ENCODE assay signal across 8 mouse cellular contexts in genomic region chr15:97839991-97840455, GRCm38 (mm10). TPM values are rescaled to one million over a fixed set of nuclear protein-coding genes. Genes with fewer than 3 reads are reported as not detected.
DNase-seq lines count a peak whose midpoint lies in the region; ATAC-seq and TF ChIP-seq lines count a peak whose summit lies in the region.

No protein-coding gene starts in this region.

- DNase-seq in neural tube, embryonic 10.5 days (ENCODE audit: extremely low spot score, low spot score) = peak; percentile 48
- DNase-seq in gastrocnemius, adult 18-20 months (ENCODE audit: low spot score) = peak; percentile 85
- DNase-seq in liver, adult 2 months (ENCODE audit: extremely low read depth, low read depth, low spot score) = peak; percentile 22
- DNase-seq in retina, embryonic 14.5 days (ENCODE audit: low spot score) = peak; percentile 45
- DNase-seq in frontal cortex, postnatal 25 days (ENCODE audit: low spot score in 2 of 2) = no peak
- DNase-seq in frontal cortex, postnatal 14 days (ENCODE audit: low spot score in 2 of 2) = no peak

- TF ChIP-seq POLR2A in liver, adult 2 months (IDR thresholded peaks at IDR 0.05; ENCODE audit: extremely low read depth, insufficient read depth, low read length) = no peak

- H3K9me3 ChIP-seq in neural tube, embryonic 15.5 days (replicated peaks) = no peaks in the 10 kb centered on the region
- H3K9me3 ChIP-seq in hindbrain, embryonic 16.5 days (ENCODE audit: control insufficient read depth, low read length) = no peaks in the 10 kb centered on the region

- no peak overlapping the region for H3K4me2 ChIP-seq in neural tube, embryonic 15.5 days
- H3K4me2 ChIP-seq in hindbrain, embryonic 16.5 days (ENCODE audit: low read length) = no peak overlapping the region

- H3K4me1 ChIP-seq in neural tube, embryonic 15.5 days = peaks cover 30% of the 10 kb centered on the region
- peaks cover 9% of the 10 kb centered on the region for H3K4me1 ChIP-seq in hindbrain, embryonic 16.5 days (ENCODE audit: control insufficient read depth, insufficient read depth, low read depth, low read length)
- peaks cover 8% of the 10 kb centered on the region for H3K4me1 ChIP-seq in liver, adult 2 months (ENCODE audit: control insufficient read depth, insufficient read depth, low read length)

- no peak overlapping the region for H3K4me3 ChIP-seq in neural tube, embryonic 15.5 days (replicated peaks)
- no peak overlapping the region for H3K4me3 ChIP-seq in hindbrain, embryonic 16.5 days (ENCODE audit: low read length)
- H3K4me3 ChIP-seq in liver, adult 2 months (ENCODE audit: insufficient read depth, low read depth, low read length) = no peak overlapping the region

- H3K36me3 ChIP-seq in neural tube, embryonic 15.5 days = no peaks in the 10 kb centered on the region
- no peaks in the 10 kb centered on the region for H3K36me3 ChIP-seq in hindbrain, embryonic 16.5 days (ENCODE audit: control insufficient read depth, insufficient read depth, low read length)
- no peaks in the 10 kb centered on the region for H3K36me3 ChIP-seq in liver, adult 2 months (ENCODE audit: control insufficient read depth, insufficient read depth, low read length)

- ATAC-seq in neural tube, embryonic 15.5 days (ENCODE audit: low FRiP score) = no peak
- peak; percentile 60; the same call in 1 of the 2 replicates for ATAC-seq in hindbrain, embryonic 16.5 days

- no peak overlapping the region for H3K9ac ChIP-seq in neural tube, embryonic 15.5 days (replicated peaks)
- no peak overlapping the region for H3K9ac ChIP-seq in hindbrain, embryonic 16.5 days (ENCODE audit: low read depth, low read length)
- no peak overlapping the region for H3K9ac ChIP-seq in liver, adult 2 months (ENCODE audit: low read depth, low read length)

- no peak overlapping the region for H3K27ac ChIP-seq in neural tube, embryonic 15.5 days (replicated peaks)
- H3K27ac ChIP-seq in hindbrain, embryonic 16.5 days (ENCODE audit: low read depth, low read length) = peak overlapping the region; percentile 24; the same call in 1 of the 2 replicates
- H3K27ac ChIP-seq in liver, adult 2 months (replicated peaks; ENCODE audit: insufficient read depth, low read depth, low read length) = peak overlapping the region; percentile 14

- TF ChIP-seq CTCF in liver, adult 2 months (IDR thresholded peaks at IDR 0.05; ENCODE audit: low read depth, low read length) = 0 out of 2 replicates have a peak, but pooled peaks have one; percentile 38

- no peaks in the 10 kb centered on the region for H3K27me3 ChIP-seq in neural tube, embryonic 15.5 days (replicated peaks)
- no peaks in the 10 kb centered on the region for H3K27me3 ChIP-seq in hindbrain, embryonic 16.5 days (replicated peaks; ENCODE audit: control insufficient read depth, insufficient read depth, low read length)
- H3K27me3 ChIP-seq in liver, adult 2 months (ENCODE audit: control insufficient read depth, insufficient read depth, low read length) = no peaks in the 10 kb centered on the region

- H3K79me2 ChIP-seq in liver, adult 2 months (ENCODE audit: control insufficient read depth, insufficient read depth, low read length) = no peaks in the 10 kb centered on the region

- WGBS in neural tube, embryonic 15.5 days = 44% methylated on average over 3 of the region's 3 CpGs
- 40% methylated on average over 3 of the region's 3 CpGs for WGBS in hindbrain, embryonic 16.5 days
- WGBS in liver, adult 2 months = 74% methylated on average over 3 of the region's 3 CpGs

RNA-seq across cellular contexts. Expression of gene Hdac7, which starts 4.3 kb away (rescaled TPM):
- polyA plus RNA-seq in neural tube, embryonic 15.5 days (2015; fragmentation: Nextera tagmentation; extraction: Ambion mirVana) = 26.5 and 32.1 TPM in 2 replicates
- 10 to 100 TPM in 1 of 2 experiments, 1 to 10 TPM in 1; 6.2 to 10.3 TPM for total RNA-seq in gastrocnemius, adult 18-20 months (2021)
- polyA plus RNA-seq in hindbrain, embryonic 16.5 days (2015; fragmentation: Nextera tagmentation; extraction: Ambion mirVana) = 25.2 and 27.4 TPM in 2 replicates
- 2.5 and 3.4 TPM in 2 replicates for total RNA-seq in liver, adult 2 months (2014; rRNA removed)
- 5.9 and 9.5 TPM in 2 replicates for polyA plus RNA-seq in liver, adult 2 months (2012; rRNA removed)

Comparison
In these comparisons a context has a peak if more than half of its experiments do, and no peak if none do; other contexts are left out.
1. DNase-seq: peak in neural tube, embryonic 10.5 days (single experiment), gastrocnemius, adult 18-20 months (single experiment), liver, adult 2 months (single experiment) and retina, embryonic 14.5 days (single experiment); none in frontal cortex, postnatal 25 days (0 of 2) and frontal cortex, postnatal 14 days (0 of 2).